Mouse (Mus musculus): ENCODE measurements around the gene Ror1. TPM values are rescaled to one million over a fixed set of nuclear protein-coding genes. Genes with fewer than 3 reads are reported as not detected.

Gene Ror1
- polyA plus RNA-seq, 1 experiment from 2014 or later: 0.37 TPM

- no peak overlapping the region for H3K27ac ChIP-seq (ENCODE audit: low read length)
- H3K4me2 ChIP-seq (ENCODE audit: low read depth, low read length): no peak overlapping the region
- no peak overlapping the region for H3K9ac ChIP-seq (ENCODE audit: low read depth, low read length)
- WGBS (ENCODE audit: insufficient replicate concordance): 52% methylated on average over 1 of the region's 1 CpGs
- H3K36me3 ChIP-seq (ENCODE audit: control insufficient read depth, insufficient read depth): no peaks in the 10 kb centered on the region
- no peaks in the 10 kb centered on the region for H3K27me3 ChIP-seq (ENCODE audit: control insufficient read depth, insufficient read depth, low read depth, low read length)
- no peak for ATAC-seq (ENCODE audit: low read depth)
- H3K9me3 ChIP-seq (replicated peaks; ENCODE audit: control insufficient read depth, low read length): no peaks in the 10 kb centered on the region
- no peaks in the 10 kb centered on the region for H3K4me1 ChIP-seq (ENCODE audit: control insufficient read depth, low read depth, low read length)
- H3K4me3 ChIP-seq (ENCODE audit: low read depth, low read length): no peak overlapping the region
These were observed 29.3 kb downstream of the Ror1 start for GRCm38 (mm10) chr4:100124935-100125334.

- Histone ChIP-seq H3K4me2 (ENCODE audit: low read depth, low read length) (no peak overlapping the region), H3K27ac (ENCODE audit: low read length) (no peak overlapping the region), H3K36me3 (ENCODE audit: control insufficient read depth, insufficient read depth) (no peaks in the 10 kb centered on the region), H3K4me3 (ENCODE audit: low read depth, low read length) (no peak overlapping the region), H3K9ac (ENCODE audit: low read depth, low read length) (no peak overlapping the region), H3K9me3 (replicated peaks; ENCODE audit: control insufficient read depth, low read length) (no peaks in the 10 kb centered on the region), H3K4me1 (ENCODE audit: control insufficient read depth, low read depth, low read length) (no peaks in the 10 kb centered on the region), H3K27me3 (ENCODE audit: control insufficient read depth, insufficient read depth, low read depth, low read length) (no peaks in the 10 kb centered on the region)
- WGBS (ENCODE audit: insufficient replicate concordance): 64% methylated on average over 12 of the region's 12 CpGs
- no peak for ATAC-seq (ENCODE audit: low read depth)
These were observed 31.1 kb downstream of the Ror1 start for GRCm38 (mm10) chr4:100126531-100127310.

GRCm38 (mm10) chr4:100128026-100128922, 32.7 kb downstream of the Ror1 start:
- Histone ChIP-seq H3K27ac (ENCODE audit: low read length) (no peak overlapping the region), H3K4me2 (ENCODE audit: low read depth, low read length) (no peak overlapping the region), H3K9ac (ENCODE audit: low read depth, low read length) (no peak overlapping the region), H3K9me3 (replicated peaks; ENCODE audit: control insufficient read depth, low read length) (no peaks in the 10 kb centered on the region), H3K27me3 (ENCODE audit: control insufficient read depth, insufficient read depth, low read depth, low read length) (no peaks in the 10 kb centered on the region), H3K36me3 (ENCODE audit: control insufficient read depth, insufficient read depth) (no peaks in the 10 kb centered on the region), H3K4me1 (ENCODE audit: control insufficient read depth, low read depth, low read length) (no peaks in the 10 kb centered on the region), H3K4me3 (ENCODE audit: low read depth, low read length) (no peak overlapping the region)
- no peak for ATAC-seq (ENCODE audit: low read depth)
- 65% methylated on average over 12 of the region's 12 CpGs for WGBS (ENCODE audit: insufficient replicate concordance)

GRCm38 (mm10) chr4:100129201-100129600, 33.6 kb downstream of the Ror1 start:
- Histone ChIP-seq H3K4me3 (ENCODE audit: low read depth, low read length) (no peak overlapping the region), H3K9me3 (replicated peaks; ENCODE audit: control insufficient read depth, low read length) (no peaks in the 10 kb centered on the region), H3K27ac (ENCODE audit: low read length) (no peak overlapping the region), H3K27me3 (ENCODE audit: control insufficient read depth, insufficient read depth, low read depth, low read length) (no peaks in the 10 kb centered on the region), H3K4me2 (ENCODE audit: low read depth, low read length) (no peak overlapping the region), H3K9ac (ENCODE audit: low read depth, low read length) (no peak overlapping the region), H3K36me3 (ENCODE audit: control insufficient read depth, insufficient read depth) (no peaks in the 10 kb centered on the region), H3K4me1 (ENCODE audit: control insufficient read depth, low read depth, low read length) (no peaks in the 10 kb centered on the region)
- WGBS (ENCODE audit: insufficient replicate concordance): 64% methylated on average over 5 of the region's 5 CpGs
- no peak for ATAC-seq (ENCODE audit: low read depth)

- Histone ChIP-seq H3K27me3 (ENCODE audit: control insufficient read depth, insufficient read depth, low read depth, low read length) (no peaks in the 10 kb centered on the region), H3K4me2 (ENCODE audit: low read depth, low read length) (no peak overlapping the region), H3K4me1 (ENCODE audit: control insufficient read depth, low read depth, low read length) (no peaks in the 10 kb centered on the region), H3K27ac (ENCODE audit: low read length) (no peak overlapping the region), H3K4me3 (ENCODE audit: low read depth, low read length) (no peak overlapping the region), H3K9me3 (replicated peaks; ENCODE audit: control insufficient read depth, low read length) (no peaks in the 10 kb centered on the region), H3K36me3 (ENCODE audit: control insufficient read depth, insufficient read depth) (no peaks in the 10 kb centered on the region), H3K9ac (ENCODE audit: low read depth, low read length) (no peak overlapping the region)
- WGBS (ENCODE audit: insufficient replicate concordance): 67% methylated on average over 3 of the region's 3 CpGs
- no peak for ATAC-seq (ENCODE audit: low read depth)
These were observed 35.3 kb downstream of the Ror1 start for GRCm38 (mm10) chr4:100130771-100131475.

GRCm38 (mm10) chr4:100131488-100131887, 35.9 kb downstream of the Ror1 start:
- Histone ChIP-seq H3K4me3 (ENCODE audit: low read depth, low read length) (no peak overlapping the region), H3K27me3 (ENCODE audit: control insufficient read depth, insufficient read depth, low read depth, low read length) (no peaks in the 10 kb centered on the region), H3K4me1 (ENCODE audit: control insufficient read depth, low read depth, low read length) (no peaks in the 10 kb centered on the region), H3K36me3 (ENCODE audit: control insufficient read depth, insufficient read depth) (no peaks in the 10 kb centered on the region), H3K9me3 (replicated peaks; ENCODE audit: control insufficient read depth, low read length) (no peaks in the 10 kb centered on the region), H3K9ac (ENCODE audit: low read depth, low read length) (no peak overlapping the region), H3K27ac (ENCODE audit: low read length) (no peak overlapping the region), H3K4me2 (ENCODE audit: low read depth, low read length) (no peak overlapping the region)
- 56% methylated on average over 2 of the region's 2 CpGs for WGBS (ENCODE audit: insufficient replicate concordance)
- ATAC-seq (ENCODE audit: low read depth): no peak

GRCm38 (mm10) chr4:100132261-100132660, 36.7 kb downstream of the Ror1 start:
- 55% methylated on average over 3 of the region's 3 CpGs for WGBS (ENCODE audit: insufficient replicate concordance)
- ATAC-seq (ENCODE audit: low read depth): no peak
- no peak overlapping the region for H3K4me2 ChIP-seq (ENCODE audit: low read depth, low read length)
- no peak overlapping the region for H3K4me3 ChIP-seq (ENCODE audit: low read depth, low read length)
- H3K9me3 ChIP-seq (replicated peaks; ENCODE audit: control insufficient read depth, low read length): no peaks in the 10 kb centered on the region
- no peaks in the 10 kb centered on the region for H3K27me3 ChIP-seq (ENCODE audit: control insufficient read depth, insufficient read depth, low read depth, low read length)
- H3K27ac ChIP-seq (ENCODE audit: low read length): no peak overlapping the region
- no peaks in the 10 kb centered on the region for H3K4me1 ChIP-seq (ENCODE audit: control insufficient read depth, low read depth, low read length)
- no peaks in the 10 kb centered on the region for H3K36me3 ChIP-seq (ENCODE audit: control insufficient read depth, insufficient read depth)
- no peak overlapping the region for H3K9ac ChIP-seq (ENCODE audit: low read depth, low read length)

- H3K36me3 ChIP-seq (ENCODE audit: control insufficient read depth, insufficient read depth): no peaks in the 10 kb centered on the region
- H3K4me3 ChIP-seq (ENCODE audit: low read depth, low read length): no peak overlapping the region
- no peaks in the 10 kb centered on the region for H3K9me3 ChIP-seq (replicated peaks; ENCODE audit: control insufficient read depth, low read length)
- no peak for ATAC-seq (ENCODE audit: low read depth)
- no peak overlapping the region for H3K4me2 ChIP-seq (ENCODE audit: low read depth, low read length)
- H3K27ac ChIP-seq (ENCODE audit: low read length): no peak overlapping the region
- no peak overlapping the region for H3K9ac ChIP-seq (ENCODE audit: low read depth, low read length)
- no peaks in the 10 kb centered on the region for H3K27me3 ChIP-seq (ENCODE audit: control insufficient read depth, insufficient read depth, low read depth, low read length)
- WGBS (ENCODE audit: insufficient replicate concordance): 54% methylated on average over 4 of the region's 4 CpGs
- H3K4me1 ChIP-seq (ENCODE audit: control insufficient read depth, low read depth, low read length): no peaks in the 10 kb centered on the region
These were observed 40.5 kb downstream of the Ror1 start for GRCm38 (mm10) chr4:100136046-100136445.

Data from liver, embryonic 16.5 days (tissue).